Mouse (Mus musculus): Measurements from ENCODE around the gene Gatad2a. TPM values are rescaled to one million over a fixed set of nuclear protein-coding genes. Genes with fewer than 3 reads are reported as not detected.
"Not testable (repeated sequence)": the region's sequence is repeated elsewhere in the genome, so short reads cannot be mapped to it uniquely, and the experiment has no call there.

The Gatad2a gene
- total and polyA plus RNA-seq, 2 experiments from 2014 or later = 19.3 to 30.1 TPM

GRCm38 (mm10) chr8:70030255-70030654, 34.1 kb upstream of the Gatad2a start:
- Histone ChIP-seq H3K4me2 (ENCODE audit: low read depth, low read length, poor library complexity, severe bottlenecking) (no peak overlapping the region), H3K36me3 (ENCODE audit: insufficient read depth, low read length) (peaks cover 61% of the 10 kb centered on the region), H3K27me3 (ENCODE audit: insufficient read depth, low read length) (no peaks in the 10 kb centered on the region), H3K4me1 (ENCODE audit: insufficient read depth, low read length) (no peaks in the 10 kb centered on the region), H3K9ac (replicated peaks; ENCODE audit: low read length, poor library complexity, severe bottlenecking) (no peak overlapping the region), H3K4me3 (ENCODE audit: low read depth, low read length) (no peak overlapping the region), H3K9me3 (ENCODE audit: low read length) (no peaks in the 10 kb centered on the region), H3K27ac (ENCODE audit: low read depth, low read length) (no peak overlapping the region)
- DNase-seq (ENCODE audit: low spot score) (no peak), ATAC-seq (ENCODE audit: low FRiP score) (no peak)
- no peak for TF ChIP-seq CTCF (IDR thresholded peaks at IDR 0.05)
- WGBS = 86% methylated on average over 1 of the region's 1 CpGs

DNA sequence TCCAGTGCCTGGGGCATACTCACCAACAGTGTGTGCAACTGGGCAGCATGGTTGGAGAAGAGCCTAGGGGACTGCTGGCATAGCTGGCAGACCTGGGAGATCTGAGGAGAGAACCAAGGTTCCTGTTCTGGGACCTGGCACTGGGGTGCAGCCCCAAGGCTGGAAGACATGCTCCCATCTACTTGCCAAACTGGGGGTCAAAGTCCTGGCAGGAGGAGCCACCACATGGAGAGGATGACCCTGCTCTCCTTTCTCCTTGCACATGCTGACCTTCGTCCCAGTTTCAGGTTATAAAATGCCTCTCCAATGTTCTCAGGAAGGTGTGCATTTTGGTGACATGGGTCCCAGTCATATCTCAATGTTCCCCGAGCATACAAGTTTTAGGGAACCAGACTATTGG, 30.0 kb upstream of the Gatad2a start:
- DNase-seq (ENCODE audit: low spot score) = no peak
- TF ChIP-seq CTCF (IDR thresholded peaks at IDR 0.05) = no peak
- 91% methylated on average over 2 of the region's 2 CpGs for WGBS

DNA sequence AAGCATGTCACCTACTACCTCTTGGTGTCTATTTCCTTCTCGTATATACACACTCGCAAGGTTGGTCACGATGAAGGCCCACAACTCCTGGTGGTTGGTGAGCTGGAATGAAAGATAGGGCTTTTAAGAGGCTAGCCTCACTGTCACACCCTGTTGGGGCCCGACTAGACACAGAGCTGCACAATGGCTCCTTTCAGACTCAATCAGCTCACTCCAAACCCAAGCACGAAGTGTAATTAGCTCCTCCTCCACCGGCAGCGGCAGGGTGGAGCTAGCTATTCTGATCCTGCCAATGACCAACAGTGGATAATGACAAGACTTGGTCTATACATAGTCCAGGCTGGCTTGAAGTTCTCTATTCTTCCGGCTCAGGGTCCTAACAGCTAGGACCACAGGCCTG, 27.4 kb upstream of the Gatad2a start:
- no peak for ATAC-seq (ENCODE audit: low FRiP score)
- WGBS = 73% methylated on average over 8 of the region's 8 CpGs

More for the DNA sequence above, 30.0 kb upstream of the Gatad2a start:
- Histone ChIP-seq H3K27me3 (ENCODE audit: insufficient read depth, low read length) (no peaks in the 10 kb centered on the region), H3K4me1 (ENCODE audit: insufficient read depth, low read length) (no peaks in the 10 kb centered on the region), H3K4me3 (ENCODE audit: low read depth, low read length) (no peak overlapping the region), H3K9me3 (ENCODE audit: low read length) (no peaks in the 10 kb centered on the region), H3K4me2 (ENCODE audit: low read depth, low read length, poor library complexity, severe bottlenecking) (no peak overlapping the region), H3K27ac (ENCODE audit: low read depth, low read length) (no peak overlapping the region), H3K36me3 (ENCODE audit: insufficient read depth, low read length) (peaks cover 94% of the 10 kb centered on the region), H3K9ac (replicated peaks; ENCODE audit: low read length, poor library complexity, severe bottlenecking) (no peak overlapping the region)
- ATAC-seq (ENCODE audit: low FRiP score) = no peak

DNA sequence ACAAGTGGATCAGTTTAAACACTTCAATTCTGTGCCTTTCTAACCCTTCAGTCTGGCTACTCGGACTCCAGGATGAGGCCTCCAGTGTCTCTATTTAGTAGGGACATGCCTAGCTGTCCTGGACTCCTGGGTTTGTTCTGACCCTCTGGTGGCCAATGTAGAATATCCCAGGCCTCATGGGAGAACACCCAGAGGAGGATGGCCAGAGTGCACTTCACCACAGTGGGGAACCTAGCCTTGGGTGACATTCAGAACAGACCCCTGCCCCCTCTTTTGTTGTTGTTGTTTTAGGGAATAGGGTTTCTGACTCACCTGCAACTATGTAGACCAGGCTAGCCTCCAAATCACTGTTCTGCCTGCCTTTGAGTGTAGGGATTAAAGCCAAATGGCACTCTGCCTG, 18.8 kb upstream of the Gatad2a start:
- TF ChIP-seq CTCF (IDR thresholded peaks at IDR 0.05) = peak; percentile 9; the same call in 1 of the 2 replicates
- 87% methylated on average over 1 of the region's 1 CpGs for WGBS
- no peak overlapping the region for H3K9ac ChIP-seq (replicated peaks; ENCODE audit: low read length, poor library complexity, severe bottlenecking)
- ATAC-seq (ENCODE audit: low FRiP score) (no peak), DNase-seq (ENCODE audit: low spot score) (no peak)
- H3K27me3 ChIP-seq (ENCODE audit: insufficient read depth, low read length) = no peaks in the 10 kb centered on the region
- no peaks in the 10 kb centered on the region for H3K9me3 ChIP-seq (ENCODE audit: low read length)
- H3K4me2 ChIP-seq (ENCODE audit: low read depth, low read length, poor library complexity, severe bottlenecking) = no peak overlapping the region
- H3K4me3 ChIP-seq (ENCODE audit: low read depth, low read length) = no peak overlapping the region
- H3K36me3 ChIP-seq (ENCODE audit: insufficient read depth, low read length) = peaks cover 31% of the 10 kb centered on the region
- H3K4me1 ChIP-seq (ENCODE audit: insufficient read depth, low read length) = no peaks in the 10 kb centered on the region
- H3K27ac ChIP-seq (ENCODE audit: low read depth, low read length) = no peak overlapping the region

More for the DNA sequence above, 27.4 kb upstream of the Gatad2a start:
- DNase-seq (ENCODE audit: low spot score) = no peak
- peaks cover 98% of the 10 kb centered on the region for H3K36me3 ChIP-seq (ENCODE audit: insufficient read depth, low read length)
- H3K4me2 ChIP-seq (ENCODE audit: low read depth, low read length, poor library complexity, severe bottlenecking) = no peak overlapping the region
- no peak overlapping the region for H3K27ac ChIP-seq (ENCODE audit: low read depth, low read length)
- H3K4me3 ChIP-seq (ENCODE audit: low read depth, low read length) = no peak overlapping the region
- no peak overlapping the region for H3K9ac ChIP-seq (replicated peaks; ENCODE audit: low read length, poor library complexity, severe bottlenecking)
- H3K9me3 ChIP-seq (ENCODE audit: low read length) = no peaks in the 10 kb centered on the region
- H3K27me3 ChIP-seq (ENCODE audit: insufficient read depth, low read length) = no peaks in the 10 kb centered on the region
- TF ChIP-seq CTCF (IDR thresholded peaks at IDR 0.05) = no peak
- no peaks in the 10 kb centered on the region for H3K4me1 ChIP-seq (ENCODE audit: insufficient read depth, low read length)

DNA sequence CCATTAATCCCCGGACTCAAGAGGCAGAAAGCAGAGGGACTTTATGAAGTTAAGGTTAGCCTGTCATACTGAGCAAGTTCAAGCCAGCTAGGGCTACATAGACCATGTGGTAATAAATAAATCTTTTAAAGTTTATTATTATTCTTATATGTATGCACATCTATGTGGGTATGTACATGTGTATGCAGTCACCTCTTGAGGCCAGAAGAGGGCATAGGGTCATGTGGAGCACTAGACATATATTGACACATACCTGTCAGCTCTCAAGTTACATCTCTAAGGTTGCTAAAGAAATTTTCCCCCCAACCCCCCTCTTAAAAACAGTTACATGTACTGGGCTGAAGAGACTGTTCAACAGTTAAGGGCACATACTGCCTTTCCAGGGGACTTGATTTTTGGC, 16.6 kb upstream of the Gatad2a start:
- Histone ChIP-seq H3K27me3 (ENCODE audit: insufficient read depth, low read length) (no peaks in the 10 kb centered on the region), H3K36me3 (ENCODE audit: insufficient read depth, low read length) (peaks cover 11% of the 10 kb centered on the region), H3K4me2 (ENCODE audit: low read depth, low read length, poor library complexity, severe bottlenecking) (no peak overlapping the region), H3K27ac (ENCODE audit: low read depth, low read length) (no peak overlapping the region), H3K4me3 (ENCODE audit: low read depth, low read length) (no peak overlapping the region), H3K4me1 (ENCODE audit: insufficient read depth, low read length) (no peaks in the 10 kb centered on the region), H3K9ac (replicated peaks; ENCODE audit: low read length, poor library complexity, severe bottlenecking) (no peak overlapping the region), H3K9me3 (ENCODE audit: low read length) (no peaks in the 10 kb centered on the region)
- no peak for DNase-seq (ENCODE audit: low spot score)
- WGBS = 78% methylated on average over 1 of the region's 1 CpGs
- no peak for TF ChIP-seq CTCF (IDR thresholded peaks at IDR 0.05)
- ATAC-seq (ENCODE audit: low FRiP score) = peak; percentile 59; the same call in 1 of the 2 replicates

- DNase-seq (ENCODE audit: low spot score) = no peak
- Histone ChIP-seq H3K4me2 (ENCODE audit: low read depth, low read length, poor library complexity, severe bottlenecking) (no peak overlapping the region), H3K9me3 (ENCODE audit: low read length) (no peaks in the 10 kb centered on the region), H3K36me3 (ENCODE audit: insufficient read depth, low read length) (peaks cover 10% of the 10 kb centered on the region), H3K4me3 (ENCODE audit: low read depth, low read length) (no peak overlapping the region), H3K27ac (ENCODE audit: low read depth, low read length) (no peak overlapping the region), H3K27me3 (ENCODE audit: insufficient read depth, low read length) (no peaks in the 10 kb centered on the region), H3K9ac (replicated peaks; ENCODE audit: low read length, poor library complexity, severe bottlenecking) (no peak overlapping the region), H3K4me1 (ENCODE audit: insufficient read depth, low read length) (no peaks in the 10 kb centered on the region)
- no peak for TF ChIP-seq CTCF (IDR thresholded peaks at IDR 0.05)
- WGBS = 81% methylated on average over 3 of the region's 3 CpGs
- ATAC-seq (ENCODE audit: low FRiP score) = 0 out of 2 replicates have a peak, but pooled peaks have one; percentile 19
Observed at GRCm38 (mm10) chr8:70012350-70012749, 16.2 kb upstream of the Gatad2a start.

DNA sequence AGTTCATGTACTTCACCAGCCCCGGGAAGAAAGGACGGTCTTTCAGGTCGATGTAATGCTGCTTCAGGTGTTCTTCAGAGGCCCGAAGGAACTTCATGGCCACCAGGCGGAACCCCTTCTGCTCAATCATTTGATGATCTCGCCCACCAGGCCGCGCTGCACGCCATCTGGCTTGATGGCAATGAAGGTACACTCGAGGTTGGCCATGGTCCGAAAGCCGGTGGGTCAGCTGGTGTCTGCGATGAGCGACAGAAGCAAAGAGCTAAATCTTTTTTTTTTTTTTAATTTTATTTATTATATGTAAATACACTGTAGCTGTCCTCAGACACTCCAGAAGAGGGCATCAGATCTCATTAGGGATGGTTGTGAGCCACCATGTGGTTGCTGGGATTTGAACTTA, 14.6 kb upstream of the Gatad2a start:
- not testable (repeated sequence) for H3K9ac ChIP-seq (replicated peaks; ENCODE audit: low read length, poor library complexity, severe bottlenecking); H3K4me3 ChIP-seq (ENCODE audit: low read depth, low read length); H3K9me3 ChIP-seq (ENCODE audit: low read length); H3K27me3 ChIP-seq (ENCODE audit: insufficient read depth, low read length); H3K4me1 ChIP-seq (ENCODE audit: insufficient read depth, low read length); ATAC-seq (ENCODE audit: low FRiP score); H3K4me2 ChIP-seq (ENCODE audit: low read depth, low read length, poor library complexity, severe bottlenecking); DNase-seq (ENCODE audit: low spot score); H3K27ac ChIP-seq (ENCODE audit: low read depth, low read length); H3K36me3 ChIP-seq (ENCODE audit: insufficient read depth, low read length)
- 91% methylated on average over 14 of the region's 14 CpGs for WGBS

Measured in midbrain, postnatal 0 days (tissue).